Mouse (Mus musculus): ENCODE data around the gene Palm2.

Gene Palm2

DNA sequence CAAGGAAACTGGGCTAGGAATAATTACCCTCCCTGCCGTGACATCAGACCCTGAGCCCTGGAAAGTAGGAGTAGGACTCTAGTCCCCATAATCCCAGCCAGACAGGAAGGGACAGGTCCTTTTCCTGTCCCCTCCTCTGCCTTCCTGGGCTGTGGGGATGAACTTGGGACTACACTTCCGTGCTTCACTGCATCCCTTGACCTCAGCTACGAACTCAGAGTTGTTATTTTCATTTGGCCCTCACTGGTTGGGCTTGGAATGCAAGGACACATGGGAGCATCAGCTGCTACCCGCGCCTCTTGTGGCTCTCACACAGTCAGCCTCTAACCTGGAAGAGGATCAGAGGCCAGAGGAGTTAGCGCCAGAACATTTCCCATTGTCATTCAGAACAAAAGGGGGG is 256.0 kb downstream of the Palm2 start:
- ATAC-seq (ENCODE audit: insufficient number of reproducible peaks, low FRiP score, low TSS enrichment): no peak

DNA sequence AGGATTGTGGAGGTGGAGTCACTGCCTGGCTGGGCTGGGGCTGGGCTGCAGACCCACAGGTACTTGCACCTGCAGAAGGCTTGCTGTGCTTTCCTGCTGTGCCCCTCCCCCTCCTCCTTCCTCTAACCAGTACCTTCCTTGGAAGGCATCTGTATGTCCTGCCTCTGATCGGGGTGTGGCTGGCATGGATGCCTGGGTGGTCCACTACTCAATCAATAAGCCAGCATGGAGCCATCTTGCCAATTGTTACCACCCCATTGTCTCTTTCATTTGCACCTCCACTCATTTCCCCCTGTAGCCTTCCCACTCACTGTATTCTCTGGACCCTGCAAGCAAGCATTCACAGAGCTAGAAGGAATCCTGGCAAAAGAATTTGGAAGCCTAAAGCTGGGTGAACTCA is 256.8 kb downstream of the Palm2 start:
- ATAC-seq (ENCODE audit: insufficient number of reproducible peaks, low FRiP score, low TSS enrichment): no peak

DNA sequence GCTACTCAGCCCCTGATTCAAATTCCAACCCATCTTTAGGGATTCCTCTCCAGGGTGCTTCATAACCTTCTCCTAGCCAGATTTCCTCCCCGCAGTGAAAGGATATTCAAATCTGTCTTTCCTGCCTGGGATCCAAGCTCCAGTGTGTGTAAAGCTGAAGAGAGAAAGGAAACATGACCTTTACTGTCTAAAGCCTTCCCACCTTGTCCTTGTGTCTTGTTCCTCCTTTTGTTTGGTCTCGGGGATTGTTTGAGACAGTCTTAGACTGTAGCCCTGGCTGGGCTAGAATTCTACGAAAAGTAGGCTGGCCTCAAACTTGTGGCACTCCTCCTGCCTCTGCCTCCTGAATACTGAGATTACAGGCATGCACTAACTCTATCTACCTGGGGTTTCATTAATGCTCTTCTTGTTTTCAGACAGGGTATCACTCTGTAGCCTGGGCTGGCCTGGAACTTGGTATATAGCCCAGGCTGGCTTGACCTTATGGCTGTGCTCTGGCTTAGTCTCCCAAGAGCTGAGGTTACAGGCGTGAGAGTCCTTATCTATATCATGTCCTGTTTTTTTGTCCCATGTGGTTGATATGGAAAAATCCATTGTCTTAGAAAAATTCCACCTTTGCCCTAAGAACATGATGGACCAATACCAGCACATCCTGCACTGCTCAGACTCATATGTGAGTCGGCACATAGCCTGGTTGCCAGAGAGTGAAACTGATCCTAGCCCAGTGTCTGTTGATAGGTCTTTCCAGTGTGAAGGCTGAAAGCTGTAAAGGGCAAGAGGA is 260.5 kb downstream of the Palm2 start:
- ATAC-seq (ENCODE audit: insufficient number of reproducible peaks, low FRiP score, low TSS enrichment): no peak

DNA sequence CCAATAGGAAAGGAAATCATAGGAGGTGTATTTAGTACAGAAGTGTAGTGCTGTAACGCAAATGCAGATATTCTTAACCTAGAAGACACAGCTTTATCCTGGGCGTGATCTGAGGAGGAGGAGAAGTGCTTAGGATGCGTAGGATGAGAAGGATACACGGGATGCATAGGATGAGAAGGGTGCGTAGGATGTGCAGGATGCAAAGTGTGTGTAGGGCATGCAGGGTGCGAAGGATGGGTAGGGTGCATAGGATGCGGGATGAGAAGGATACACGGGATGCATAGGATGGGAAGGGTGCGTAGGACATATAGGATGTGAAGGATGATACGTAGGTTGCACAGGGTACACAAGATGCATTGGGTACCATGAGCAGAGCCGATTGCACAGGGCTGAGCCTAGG is 262.9 kb downstream of the Palm2 start:
- ATAC-seq (ENCODE audit: insufficient number of reproducible peaks, low FRiP score, low TSS enrichment): no peak

DNA sequence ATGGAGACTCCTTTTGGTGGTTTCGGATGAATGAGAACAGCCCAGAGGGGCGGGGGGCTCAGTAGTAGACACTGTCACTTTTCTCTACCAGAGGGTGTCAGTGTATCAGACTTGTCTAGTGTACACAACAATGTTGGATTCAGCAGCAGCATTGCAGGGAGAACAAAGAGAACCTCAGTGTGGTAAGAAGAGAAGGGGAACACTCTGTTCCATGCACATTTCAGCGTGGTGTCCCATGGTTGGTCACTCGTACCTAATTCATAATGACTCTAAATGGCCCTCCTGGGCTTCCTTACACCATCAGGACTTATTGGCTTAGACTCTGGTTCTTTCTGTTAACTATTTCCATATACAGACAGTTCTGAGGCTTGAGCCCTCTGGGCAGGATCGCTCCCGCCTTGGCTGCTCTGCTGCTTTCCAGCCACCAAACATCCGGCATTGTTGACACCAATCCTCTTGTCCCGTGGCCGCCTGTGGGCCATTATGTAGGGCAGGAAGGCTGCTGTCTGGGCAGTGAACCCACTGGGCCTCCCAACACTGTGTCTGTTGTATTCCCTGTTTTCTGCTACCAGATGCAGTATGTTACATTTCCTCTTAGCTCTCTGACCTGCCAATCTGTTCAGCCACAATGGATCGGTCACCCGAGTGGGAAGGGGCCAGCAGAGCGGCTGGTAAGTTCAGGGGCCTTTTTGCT is 264.0 kb downstream of the Palm2 start:
- no peak for ATAC-seq (ENCODE audit: insufficient number of reproducible peaks, low FRiP score, low TSS enrichment)

DNA sequence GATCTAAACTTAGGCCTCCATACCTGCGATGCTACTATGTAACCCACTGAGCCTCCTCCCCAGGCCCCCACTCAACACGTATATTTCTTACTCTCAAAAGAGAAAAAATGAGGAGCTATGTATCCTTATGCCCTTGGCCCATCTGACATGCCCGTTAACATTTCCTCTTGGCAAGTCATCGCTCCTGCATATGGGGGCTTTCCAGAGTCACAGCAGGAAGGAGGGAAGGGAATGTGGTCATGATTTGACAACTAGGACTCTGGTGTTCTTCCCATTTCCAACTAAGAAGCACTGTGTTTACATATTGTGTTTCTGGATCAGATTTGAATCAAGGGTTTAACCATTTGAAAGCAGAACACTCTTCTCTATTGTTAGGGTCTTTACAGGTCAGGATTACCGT is 267.5 kb downstream of the Palm2 start:
- no peak for ATAC-seq (ENCODE audit: insufficient number of reproducible peaks, low FRiP score, low TSS enrichment)

DNA sequence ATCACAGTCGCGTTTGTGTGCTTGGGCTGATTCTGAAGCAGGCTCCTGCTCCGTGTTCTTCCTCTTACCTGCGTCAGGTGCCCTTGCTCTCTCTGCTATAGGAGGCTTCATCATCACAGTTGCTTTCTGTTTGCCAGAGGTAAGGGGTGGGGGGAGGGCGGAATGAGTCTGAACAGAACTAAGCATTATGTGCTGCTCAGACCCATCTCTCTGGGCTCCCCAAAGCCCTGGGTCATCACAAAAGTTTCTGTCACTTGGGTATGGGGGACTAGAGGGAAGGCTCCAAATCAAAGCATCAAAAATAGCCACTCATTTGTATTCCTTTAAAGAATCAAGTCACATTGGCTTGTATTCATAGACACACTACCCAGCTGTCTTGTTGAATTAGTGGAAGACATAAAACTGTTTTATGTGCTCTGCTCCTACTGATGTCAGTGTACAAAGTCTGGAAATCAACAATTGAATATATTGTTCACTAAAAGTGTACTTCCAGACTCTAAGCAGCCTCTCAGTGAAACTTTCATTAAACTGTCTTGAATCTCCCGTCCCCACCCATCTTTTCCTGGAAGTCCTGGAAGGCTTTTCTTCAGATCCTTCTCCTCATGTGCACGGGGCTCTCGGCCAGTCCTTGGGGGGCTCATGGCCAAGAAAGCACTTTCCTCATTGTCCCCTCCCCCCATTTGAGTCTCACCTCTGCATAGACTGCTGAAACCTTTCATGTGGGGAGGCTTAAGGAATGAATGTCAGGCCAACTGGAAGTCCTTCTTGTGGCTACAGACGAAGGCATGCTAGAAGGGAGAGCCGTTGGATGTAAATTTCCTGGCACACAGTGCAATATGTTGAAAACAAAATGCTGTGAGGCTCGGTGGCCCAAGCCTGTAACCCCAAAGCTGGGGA is 269.8 kb downstream of the Palm2 start:
- no peak for ATAC-seq (ENCODE audit: insufficient number of reproducible peaks, low FRiP score, low TSS enrichment)

DNA sequence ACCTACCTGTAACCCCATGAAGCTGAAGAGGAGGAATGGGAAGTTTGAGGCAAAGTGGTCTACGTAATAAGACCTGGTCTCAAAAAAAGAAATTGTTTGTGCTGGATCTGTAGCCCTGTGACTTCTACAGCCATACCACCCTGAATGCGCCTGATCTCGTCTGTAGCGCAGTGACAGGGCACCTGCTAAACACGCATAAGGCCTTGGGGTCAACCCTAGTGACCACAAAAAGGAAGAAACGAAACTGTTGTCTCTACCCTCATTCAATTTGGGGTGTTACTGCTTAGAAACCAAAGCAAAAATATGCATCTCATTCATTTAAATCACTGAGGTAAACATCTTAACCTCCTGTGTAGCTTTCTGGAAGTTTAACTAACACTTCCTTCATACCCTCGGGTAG is 270.5 kb downstream of the Palm2 start:
- no peak for ATAC-seq (ENCODE audit: insufficient number of reproducible peaks, low FRiP score, low TSS enrichment)

DNA sequence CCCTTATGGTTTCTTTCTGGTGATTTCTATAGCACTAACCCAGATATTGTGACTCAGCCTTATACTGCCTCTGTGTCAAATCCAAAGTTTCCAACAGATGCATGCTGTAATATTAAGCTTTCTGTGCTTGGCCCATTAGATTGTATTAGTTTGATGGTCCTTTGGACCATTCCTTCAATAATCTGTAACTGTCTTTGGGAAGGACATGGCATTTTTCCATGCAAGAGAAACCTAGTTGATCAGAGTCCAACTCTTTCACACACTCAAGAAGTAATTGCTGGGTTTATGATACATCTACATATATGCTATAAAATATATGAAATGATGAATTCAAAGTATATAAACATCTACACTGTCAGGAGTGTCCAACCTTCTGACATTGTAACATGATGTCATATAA is 281.8 kb downstream of the Palm2 start:
- ATAC-seq (ENCODE audit: insufficient number of reproducible peaks, low FRiP score, low TSS enrichment): no peak

DNA sequence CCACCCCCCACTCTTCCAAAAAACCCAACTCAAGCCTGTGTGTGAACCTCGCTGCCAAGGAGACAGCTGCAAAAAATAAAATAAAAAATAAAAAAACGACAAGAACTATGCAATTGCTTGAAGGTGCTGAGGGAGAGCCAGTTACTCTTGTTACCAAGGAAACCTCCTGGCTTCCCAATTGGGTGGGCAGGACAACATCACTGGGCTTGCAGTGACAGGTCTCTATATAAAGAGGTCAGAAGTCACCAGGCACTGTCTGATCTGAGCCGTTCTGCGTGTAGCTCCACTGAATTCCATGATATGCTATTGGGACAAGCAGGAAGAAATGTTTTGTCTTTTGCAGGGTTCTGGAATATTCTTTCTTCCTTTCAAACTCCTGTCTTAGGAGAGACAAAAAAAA is 282.7 kb downstream of the Palm2 start:
- no peak for ATAC-seq (ENCODE audit: insufficient number of reproducible peaks, low FRiP score, low TSS enrichment)

DNA sequence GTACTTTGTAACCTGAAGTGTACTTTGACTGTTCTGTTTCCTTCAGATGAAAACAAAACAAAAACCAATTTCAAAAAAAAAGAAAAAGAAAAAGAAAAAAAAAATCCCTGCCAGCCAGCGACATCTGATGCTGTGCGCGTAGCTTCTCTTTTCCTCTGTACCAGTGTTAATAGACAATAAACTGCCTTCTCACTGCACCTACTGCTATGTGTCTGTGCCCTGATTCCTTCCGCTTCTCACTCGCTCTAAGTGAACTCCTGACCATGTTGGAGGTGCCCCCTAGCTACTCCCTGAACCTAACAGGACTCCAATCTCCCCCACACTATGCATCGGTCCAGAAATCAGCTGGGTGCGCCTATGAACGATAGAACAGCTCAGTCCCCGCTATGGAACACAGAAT is 283.3 kb downstream of the Palm2 start, which contains the start of gene Akap2:
Akap2 (plus strand) TSS at position 304 of the 400 bp plus-strand sequence.
- ATAC-seq (ENCODE audit: insufficient number of reproducible peaks, low FRiP score, low TSS enrichment): no peak

DNA sequence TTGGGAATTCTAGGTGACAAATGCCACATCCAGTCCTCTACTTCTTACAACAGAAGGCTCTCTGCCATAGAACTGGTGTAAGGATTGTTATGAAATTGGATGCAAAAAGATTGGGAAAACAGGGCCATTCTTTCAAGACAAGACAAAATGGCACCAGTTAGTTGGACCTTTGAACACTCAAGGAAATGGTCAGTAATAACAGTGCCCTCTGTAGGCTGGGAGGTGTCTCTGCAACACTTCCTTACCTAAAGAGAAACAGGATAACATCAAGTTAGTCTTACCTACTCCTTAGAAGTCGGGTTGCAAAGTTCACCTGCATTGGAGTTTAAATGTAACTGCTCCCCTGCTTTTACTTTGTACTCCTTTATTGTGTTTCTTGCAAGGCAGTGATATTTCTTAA is 285.3 kb downstream of the Palm2 start:
- ATAC-seq (ENCODE audit: insufficient number of reproducible peaks, low FRiP score, low TSS enrichment): no peak

DNA sequence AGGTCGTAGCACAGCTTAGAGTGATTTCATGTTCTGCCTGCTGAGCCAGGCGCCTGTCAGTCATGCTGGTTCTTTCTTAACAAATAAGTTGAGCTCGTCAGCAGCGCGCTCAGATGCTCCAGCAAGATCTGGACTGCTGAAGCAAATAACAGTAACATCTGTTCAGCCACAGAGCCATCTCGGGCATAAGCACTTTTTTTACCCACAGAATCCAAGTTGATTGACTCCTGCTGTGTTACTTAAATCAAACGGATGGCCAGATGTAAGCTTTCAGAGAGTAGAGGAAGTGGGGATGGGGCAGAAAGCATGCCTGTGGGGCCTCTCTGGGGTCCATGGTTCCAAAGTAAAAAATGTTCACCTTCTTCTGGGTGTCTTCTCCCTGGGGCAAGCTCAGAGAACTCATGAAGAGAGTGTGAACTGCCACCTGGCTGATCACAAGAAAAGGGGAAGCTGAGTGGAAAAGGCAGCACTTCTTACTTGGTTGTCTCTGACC is 286.9 kb downstream of the Palm2 start:
- no peak for ATAC-seq (ENCODE audit: insufficient number of reproducible peaks, low FRiP score, low TSS enrichment)

DNA sequence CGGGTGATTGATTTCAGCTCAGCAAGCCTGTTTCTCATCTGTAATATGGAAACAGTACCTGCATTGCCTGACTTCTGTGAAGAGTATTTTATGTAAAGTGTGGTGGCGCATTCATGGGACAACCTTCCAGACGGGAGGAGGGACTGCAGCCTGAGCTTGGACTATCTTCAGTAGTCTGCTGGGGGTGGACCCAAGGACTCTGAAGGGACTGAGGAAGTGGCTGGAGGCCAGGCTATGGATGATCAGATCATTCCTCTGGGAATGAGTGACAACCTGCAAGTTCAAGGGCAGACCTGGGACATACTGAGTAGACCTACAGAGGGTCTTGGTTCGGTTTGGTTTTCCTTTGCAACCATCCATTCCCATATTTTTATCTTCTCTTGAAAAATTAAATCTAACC is 288.2 kb downstream of the Palm2 start:
- no peak for ATAC-seq (ENCODE audit: insufficient number of reproducible peaks, low FRiP score, low TSS enrichment)

DNA sequence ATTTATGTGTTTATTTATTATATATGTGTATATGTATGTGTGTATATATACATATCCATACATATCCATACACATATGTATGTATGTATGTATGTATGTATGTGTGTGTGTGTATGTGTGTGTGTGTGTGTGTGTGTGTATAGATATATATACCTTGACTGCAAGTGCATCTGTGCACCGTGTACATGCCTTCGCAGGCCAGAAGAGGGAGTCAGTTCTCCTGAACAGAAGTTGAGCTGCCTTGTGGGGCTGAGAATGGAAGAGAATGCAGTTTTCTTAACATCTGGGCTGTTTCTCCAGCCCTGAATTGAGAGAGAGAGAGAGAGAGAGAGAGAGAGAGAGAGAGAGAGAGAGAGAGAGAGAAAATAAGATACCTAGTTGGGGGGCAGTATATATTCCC is 289.6 kb downstream of the Palm2 start:
- no peak for ATAC-seq (ENCODE audit: insufficient number of reproducible peaks, low FRiP score, low TSS enrichment)

DNA sequence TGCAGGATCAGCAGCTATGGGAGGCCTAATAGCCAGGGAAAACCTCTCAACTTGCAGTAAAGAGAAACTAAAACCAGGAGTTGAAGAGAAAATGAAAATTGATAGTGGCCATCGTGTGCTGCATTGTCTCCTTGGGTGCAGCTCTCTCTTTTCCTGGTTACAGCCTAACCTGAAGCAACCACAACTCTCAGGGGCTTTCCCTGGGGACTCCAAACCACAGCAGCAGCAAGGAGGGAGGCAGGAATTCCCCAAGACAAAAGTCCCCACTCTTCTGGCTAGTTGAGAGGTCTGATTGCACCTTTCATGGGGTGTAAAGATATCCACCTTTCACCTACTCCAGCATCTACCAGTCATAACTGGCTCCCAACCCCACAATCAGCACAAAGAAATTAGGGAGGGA is 291.5 kb downstream of the Palm2 start:
- no peak for ATAC-seq (ENCODE audit: insufficient number of reproducible peaks, low FRiP score, low TSS enrichment)

DNA sequence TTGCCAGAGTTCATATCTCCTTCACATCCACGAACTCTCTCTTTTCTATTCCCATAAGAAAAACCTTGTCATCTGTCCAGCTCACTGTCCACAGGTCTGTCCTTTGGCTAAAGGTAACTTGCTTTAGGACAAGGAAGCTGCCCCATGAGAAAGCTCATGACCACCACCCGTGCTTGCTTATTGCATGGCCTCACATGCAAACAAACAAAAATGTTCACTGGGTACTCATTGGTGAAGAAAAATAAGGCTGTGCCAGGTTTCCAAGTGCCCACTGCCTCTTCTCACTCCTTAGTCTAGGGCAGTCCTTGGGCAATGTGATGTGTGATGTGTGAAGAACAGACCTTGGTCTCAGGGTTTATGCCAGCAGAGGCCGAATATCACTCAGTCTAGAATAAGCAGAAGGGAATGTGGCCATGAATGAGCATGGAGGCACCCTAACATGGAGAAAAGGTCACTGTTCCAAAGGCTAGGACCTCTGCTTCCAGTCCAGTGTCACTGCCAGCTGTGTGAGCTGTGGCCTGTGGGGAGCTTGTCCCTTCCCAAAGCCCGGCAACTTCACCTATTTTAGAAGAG is 294.6 kb downstream of the Palm2 start:
- no peak for ATAC-seq (ENCODE audit: insufficient number of reproducible peaks, low FRiP score, low TSS enrichment)

DNA sequence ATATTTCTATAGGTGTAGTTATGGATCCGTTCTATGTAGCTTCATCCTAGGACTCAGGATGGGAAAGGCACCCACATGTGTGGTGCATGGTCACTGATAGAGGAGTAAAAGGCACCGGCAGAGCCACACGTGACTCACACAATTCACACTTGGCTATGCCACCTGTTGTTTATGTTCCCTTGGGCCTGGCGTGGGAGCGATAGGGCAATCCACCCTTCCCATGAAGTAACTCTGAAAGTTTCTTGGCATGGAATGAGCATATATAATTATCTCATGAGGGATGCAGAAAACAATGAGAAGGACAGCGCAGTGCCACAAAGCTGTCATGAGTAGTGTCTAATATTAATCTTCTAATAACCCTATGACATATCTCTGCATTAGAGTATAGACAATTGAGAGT is 296.0 kb downstream of the Palm2 start:
- ATAC-seq (ENCODE audit: insufficient number of reproducible peaks, low FRiP score, low TSS enrichment): no peak

DNA sequence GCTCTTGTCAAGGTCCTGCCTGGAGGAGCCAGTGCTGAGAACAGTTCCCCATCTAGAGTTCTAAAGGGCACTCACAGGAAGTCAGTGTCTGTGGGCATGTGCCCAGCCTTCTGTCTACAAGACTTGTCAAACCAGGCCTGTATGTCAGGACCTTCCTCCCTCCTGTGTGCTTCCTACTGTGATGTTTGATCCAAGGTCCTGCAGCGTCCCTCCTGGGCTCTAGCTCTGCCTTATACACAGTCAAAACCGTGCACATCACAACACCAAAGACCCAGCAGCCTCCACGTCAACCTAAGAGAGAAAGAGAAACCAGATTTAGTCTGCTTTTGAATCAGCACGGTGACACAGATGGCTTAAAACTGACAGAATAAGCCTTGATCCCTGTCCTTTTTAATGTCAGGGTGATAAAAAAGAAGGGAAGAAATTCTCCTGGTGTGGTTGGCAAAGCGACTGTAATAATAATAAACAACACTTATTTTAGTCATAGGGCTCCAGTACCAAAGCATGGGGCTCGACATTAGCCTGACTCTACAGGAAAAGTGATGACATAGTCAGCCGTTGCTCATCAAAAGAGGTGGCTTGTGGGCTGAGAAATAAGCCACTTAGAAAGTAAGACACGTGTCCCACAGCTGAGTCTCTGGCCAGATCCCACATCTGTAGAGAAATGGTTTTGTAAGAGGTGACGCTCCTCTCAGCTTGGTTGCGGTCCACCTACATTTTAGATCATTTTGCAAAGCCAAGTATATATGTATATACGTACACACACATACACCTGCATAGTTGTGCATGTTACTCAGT is 297.0 kb downstream of the Palm2 start:
- no peak for ATAC-seq (ENCODE audit: insufficient number of reproducible peaks, low FRiP score, low TSS enrichment)

DNA sequence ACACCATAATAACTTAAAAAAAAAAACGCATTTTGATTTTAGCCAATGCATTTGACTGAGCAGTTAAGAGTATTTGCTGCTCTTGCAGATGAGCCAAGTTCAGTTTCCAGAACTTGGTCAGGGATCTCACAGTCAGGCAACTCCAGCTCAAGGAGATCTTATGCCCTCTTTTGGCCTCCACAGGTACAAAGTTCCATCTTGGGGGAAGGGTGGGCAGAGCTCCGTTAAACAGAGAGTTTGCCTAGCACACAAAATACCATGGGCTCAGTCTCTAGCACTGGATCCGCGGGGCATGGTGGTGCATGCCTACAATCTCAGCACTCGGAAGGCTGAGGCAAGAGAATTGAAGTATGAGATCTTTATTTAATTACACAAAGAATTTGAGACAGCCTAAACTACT is 298.3 kb downstream of the Palm2 start:
- ATAC-seq (ENCODE audit: insufficient number of reproducible peaks, low FRiP score, low TSS enrichment): no peak

Measured in cerebellum, adult (tissue).